Mouse (Mus musculus): ENCODE measurements around the gene Tspan4. TPM values are rescaled to one million over a fixed set of nuclear protein-coding genes. Genes with fewer than 3 reads are reported as not detected.

Tspan4 gene
- 38.7 and 40.9 TPM in 2 replicates for polyA plus RNA-seq (2012; rRNA removed)

GRCm38 (mm10) chr7:141475011-141475804 is at the start of gene Tspan4, which contains the start of gene Polr2l:
Gene Tspan4 (plus strand): TSS chr7:141475240.
Gene Polr2l (minus strand): TSS chr7:141475132.
- DNase-seq (ENCODE audit: extremely low spot score in 1 of 2, low spot score in 1 of 2): peak in 1 of 2 experiments; percentile 81

- DNase-seq (ENCODE audit: extremely low spot score in 1 of 2, low spot score in 1 of 2): no peak
Observed at GRCm38 (mm10) chr7:141426948-141427730, 47.9 kb upstream of the Tspan4 start.

- no peak for DNase-seq (ENCODE audit: extremely low spot score in 1 of 2, low spot score in 1 of 2)
Observed at GRCm38 (mm10) chr7:141428701-141429100, 46.3 kb upstream of the Tspan4 start.

- peak; percentile 90 to 94 for DNase-seq (ENCODE audit: extremely low spot score in 1 of 2, low spot score in 1 of 2)
Observed at GRCm38 (mm10) chr7:141429310-141429709, 45.7 kb upstream of the Tspan4 start, which contains the start of gene Cend1. Gene Cend1 (minus strand): TSS chr7:141429491.

GRCm38 (mm10) chr7:141429840-141430584 is 45.0 kb upstream of the Tspan4 start:
- DNase-seq (ENCODE audit: extremely low spot score in 1 of 2, low spot score in 1 of 2): no peak

- no peak for DNase-seq (ENCODE audit: extremely low spot score in 1 of 2, low spot score in 1 of 2)
Observed at GRCm38 (mm10) chr7:141430585-141431240, 44.3 kb upstream of the Tspan4 start.

GRCm38 (mm10) chr7:141431434-141432185 is 43.4 kb upstream of the Tspan4 start:
- no peak for DNase-seq (ENCODE audit: extremely low spot score in 1 of 2, low spot score in 1 of 2)

GRCm38 (mm10) chr7:141432186-141432611 is 42.8 kb upstream of the Tspan4 start:
- no peak for DNase-seq (ENCODE audit: extremely low spot score in 1 of 2, low spot score in 1 of 2)

- no peak for DNase-seq (ENCODE audit: extremely low spot score in 1 of 2, low spot score in 1 of 2)
Observed at GRCm38 (mm10) chr7:141432741-141433516, 42.1 kb upstream of the Tspan4 start.

- no peak for DNase-seq (ENCODE audit: extremely low spot score in 1 of 2, low spot score in 1 of 2)
Observed at GRCm38 (mm10) chr7:141433517-141434400, 41.3 kb upstream of the Tspan4 start.

- peak in 1 of 2 experiments; percentile 80 for DNase-seq (ENCODE audit: extremely low spot score in 1 of 2, low spot score in 1 of 2)
Observed at GRCm38 (mm10) chr7:141434464-141434863, 40.6 kb upstream of the Tspan4 start.

- DNase-seq (ENCODE audit: extremely low spot score in 1 of 2, low spot score in 1 of 2): peak in 1 of 2 experiments; percentile 65
Observed at GRCm38 (mm10) chr7:141435129-141435855, 39.7 kb upstream of the Tspan4 start.

GRCm38 (mm10) chr7:141435856-141436522 is 39.1 kb upstream of the Tspan4 start:
- DNase-seq (ENCODE audit: extremely low spot score in 1 of 2, low spot score in 1 of 2): no peak

GRCm38 (mm10) chr7:141436523-141436892 is 38.5 kb upstream of the Tspan4 start:
- no peak for DNase-seq (ENCODE audit: extremely low spot score in 1 of 2, low spot score in 1 of 2)

- peak in 1 of 2 experiments; percentile 81 for DNase-seq (ENCODE audit: extremely low spot score in 1 of 2, low spot score in 1 of 2)
Observed at GRCm38 (mm10) chr7:141437178-141438120, 37.6 kb upstream of the Tspan4 start, which contains the start of gene Slc25a22. Gene Slc25a22 (minus strand): TSS chr7:141437892.

Measured in frontal cortex, adult 2 months (tissue).